Mouse (Mus musculus): Measurements from ENCODE around the gene S100pbp.
"Not testable (repeated sequence)": the region's sequence is repeated elsewhere in the genome, so short reads cannot be mapped to it uniquely, and the experiment has no call there.

Gene S100pbp

GRCm38 (mm10) chr4:129221097-129222010 lies 31.8 kb upstream of the S100pbp start:
- peak; percentile 68 for DNase-seq (ENCODE audit: low read depth, low spot score)

DNA sequence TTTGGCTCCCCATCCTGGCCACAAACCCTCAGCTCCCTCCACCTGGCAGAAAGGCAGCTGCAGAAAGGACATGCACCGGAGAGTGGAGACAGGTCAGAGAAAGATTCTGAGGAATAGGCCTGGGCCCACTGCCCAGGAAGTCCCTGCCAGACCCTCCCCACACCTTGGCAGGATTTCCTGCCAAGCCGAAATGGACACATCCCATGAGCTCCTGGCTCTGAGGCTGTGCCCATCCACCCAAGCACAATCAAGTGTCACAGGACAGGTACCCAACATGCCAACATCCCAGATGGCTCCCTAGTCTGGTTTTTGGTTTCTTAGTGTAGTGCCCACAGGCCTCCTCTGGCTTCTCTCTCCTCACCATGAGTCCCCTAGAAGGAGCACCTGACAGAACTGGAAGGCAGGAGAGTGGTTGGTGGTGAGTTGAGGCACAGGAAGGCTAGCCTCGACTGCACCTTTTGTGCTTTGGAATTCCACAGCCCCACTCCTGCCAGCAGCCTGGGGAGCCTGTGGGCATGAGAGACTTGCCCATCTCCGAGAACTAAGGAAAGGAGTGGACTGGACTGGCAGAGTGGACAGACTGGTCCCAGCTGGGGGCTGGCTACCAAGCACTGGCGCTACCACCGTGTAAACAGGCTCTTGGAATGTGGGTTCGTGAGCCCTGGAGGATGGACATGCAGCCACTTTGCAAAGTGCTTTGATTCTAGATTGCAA lies 31.0 kb upstream of the S100pbp start:
- DNase-seq (ENCODE audit: low read depth, low spot score): no peak

- DNase-seq (ENCODE audit: low read depth, low spot score): no peak
Observed at GRCm38 (mm10) chr4:129219198-129219597, 29.7 kb upstream of the S100pbp start.

GRCm38 (mm10) chr4:129218569-129219175 lies 29.1 kb upstream of the S100pbp start:
- no peak for DNase-seq (ENCODE audit: low read depth, low spot score)

DNA sequence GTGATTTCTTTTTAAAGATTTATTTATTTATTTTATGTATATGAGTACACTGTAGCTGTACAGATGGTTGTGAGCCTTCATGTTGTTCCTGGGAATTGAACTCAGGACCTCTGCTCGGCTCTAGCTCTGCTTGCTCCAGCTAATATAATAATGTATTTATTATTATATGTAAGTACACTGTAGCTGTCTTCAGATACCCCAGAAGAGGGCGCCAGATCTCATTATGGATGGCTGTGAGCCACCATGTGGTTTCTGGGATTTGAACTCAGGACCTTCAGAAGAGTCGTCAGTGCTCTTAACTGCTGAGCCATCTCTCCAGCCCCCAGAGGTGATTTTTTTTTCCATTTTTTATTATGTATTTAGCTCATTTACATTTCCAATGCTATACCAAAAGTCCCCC lies 23.0 kb upstream of the S100pbp start:
- DNase-seq (ENCODE audit: low read depth, low spot score): not testable (repeated sequence)

DNA sequence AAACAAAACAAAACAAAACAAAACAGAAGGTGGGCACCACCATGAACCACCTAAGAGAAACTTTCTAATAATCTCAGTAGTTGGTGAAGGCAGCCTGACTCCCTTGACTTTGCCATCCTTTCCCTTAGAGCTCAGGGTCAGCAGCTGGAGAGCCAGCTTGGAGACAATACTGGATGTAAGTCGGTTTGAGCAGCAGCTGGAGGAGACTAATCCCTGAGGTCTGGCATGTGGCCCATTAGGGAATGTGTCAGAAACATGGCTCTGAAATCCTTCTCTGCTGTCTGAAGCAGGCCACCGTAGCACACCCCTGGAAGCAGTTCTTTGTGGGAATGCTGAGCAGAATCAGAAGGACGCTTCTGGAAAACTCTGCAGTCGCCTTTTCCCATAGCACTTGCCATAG lies 21.9 kb upstream of the S100pbp start:
- no peak for DNase-seq (ENCODE audit: low read depth, low spot score)

GRCm38 (mm10) chr4:129209504-129209903 lies 20.0 kb upstream of the S100pbp start:
- DNase-seq (ENCODE audit: low read depth, low spot score): peak; percentile 70

DNA sequence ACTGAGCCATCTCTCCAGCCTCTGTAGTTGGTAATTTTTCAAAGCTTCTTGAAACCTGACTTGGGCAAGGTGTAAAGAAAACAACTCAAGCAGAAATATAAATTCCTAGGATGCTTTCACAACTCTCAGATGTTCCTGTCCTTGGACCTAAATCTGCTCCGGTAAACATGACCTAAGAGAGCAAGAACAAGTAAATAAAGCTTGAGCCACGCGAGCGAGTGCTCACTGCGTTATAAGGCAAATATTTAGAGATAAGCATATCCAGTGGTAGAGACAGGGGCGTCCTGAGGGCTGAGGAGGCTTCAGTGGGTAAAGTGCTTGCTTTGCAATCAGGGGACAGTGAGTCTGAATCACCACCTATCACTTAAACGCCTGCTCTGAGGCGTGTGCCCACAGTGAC lies 17.3 kb upstream of the S100pbp start:
- no peak for DNase-seq (ENCODE audit: low read depth, low spot score)

GRCm38 (mm10) chr4:129204655-129205054 lies 15.1 kb upstream of the S100pbp start:
- DNase-seq (ENCODE audit: low read depth, low spot score): no peak

DNA sequence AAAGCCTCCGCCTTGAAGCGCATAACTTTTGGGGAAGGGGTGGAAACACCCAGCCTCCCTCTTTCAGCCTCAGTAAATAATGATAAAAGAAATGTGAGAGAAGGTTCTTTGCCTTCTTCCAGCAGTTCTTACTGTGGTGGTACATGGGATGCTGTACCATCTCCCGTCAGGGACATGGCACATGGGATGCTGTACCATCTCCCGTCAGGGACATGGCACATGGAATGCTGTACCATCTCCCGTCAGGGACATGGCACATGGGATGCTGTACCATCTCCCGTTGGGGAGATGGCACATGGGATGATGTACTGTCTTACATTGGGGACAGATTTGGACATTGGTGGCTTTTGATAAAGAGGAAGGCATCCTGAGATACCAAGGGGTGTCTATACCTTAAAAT lies 8.0 kb upstream of the S100pbp start:
- DNase-seq (ENCODE audit: low read depth, low spot score): no peak

DNA sequence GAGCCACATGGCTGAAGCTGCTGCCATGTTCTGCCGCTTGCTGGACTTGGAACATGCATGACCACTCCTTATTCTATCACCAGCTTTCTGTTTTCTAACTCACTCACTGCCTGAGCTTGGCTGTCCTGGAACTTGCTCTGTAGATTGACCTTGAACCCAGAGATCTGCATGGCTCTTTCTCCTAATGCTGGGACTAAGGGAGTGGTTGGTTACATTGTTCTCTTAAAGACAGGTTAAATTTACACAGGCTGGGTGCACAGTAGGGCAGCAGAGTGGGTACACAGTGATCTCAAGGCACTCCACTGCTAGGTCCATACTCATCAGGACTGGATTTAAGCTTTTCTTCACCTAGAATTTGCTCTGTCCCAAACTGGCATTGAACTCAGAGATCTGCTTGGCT lies 4.8 kb upstream of the S100pbp start:
- DNase-seq (ENCODE audit: low read depth, low spot score): peak; percentile 68

GRCm38 (mm10) chr4:129191691-129192090 lies 2.2 kb upstream of the S100pbp start:
- DNase-seq (ENCODE audit: low read depth, low spot score): no peak

DNA sequence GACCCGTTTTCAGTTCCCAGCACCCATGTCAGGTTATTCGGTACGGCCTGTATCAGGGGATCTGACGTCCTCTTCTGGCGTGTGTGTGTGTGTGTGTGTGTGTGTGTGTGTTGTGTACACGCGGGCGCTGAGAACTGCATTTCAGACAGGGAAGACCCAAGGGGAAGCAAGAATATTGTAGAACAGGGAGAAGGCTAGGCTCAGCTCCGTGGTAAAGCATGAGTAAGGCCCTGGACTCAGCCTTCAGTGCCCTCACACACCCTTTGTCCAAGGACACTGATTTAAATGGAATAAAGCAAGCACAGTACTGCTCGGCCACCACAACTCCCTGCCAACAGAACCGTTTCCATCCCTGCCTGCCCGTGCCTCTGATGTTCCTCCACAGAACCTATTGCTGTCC lies 1.0 kb upstream of the S100pbp start:
- no peak for DNase-seq (ENCODE audit: low read depth, low spot score)

- DNase-seq (ENCODE audit: low read depth, low spot score): peak; percentile 85
Observed at GRCm38 (mm10) chr4:129188803-129189541, 555 bp downstream of the S100pbp start.

GRCm38 (mm10) chr4:129188041-129188659 lies 1.4 kb downstream of the S100pbp start:
- DNase-seq (ENCODE audit: low read depth, low spot score): no peak

GRCm38 (mm10) chr4:129179560-129179959 lies 10.0 kb downstream of the S100pbp start:
- DNase-seq (ENCODE audit: low read depth, low spot score): no peak

- DNase-seq (ENCODE audit: low read depth, low spot score): peak; percentile 38
Observed at GRCm38 (mm10) chr4:129172529-129172928, 17.0 kb downstream of the S100pbp start.

GRCm38 (mm10) chr4:129161581-129162255 lies 27.8 kb downstream of the S100pbp start:
- DNase-seq (ENCODE audit: low read depth, low spot score): peak; percentile 90

- DNase-seq (ENCODE audit: low read depth, low spot score): no peak
Observed at GRCm38 (mm10) chr4:129161076-129161475, 28.5 kb downstream of the S100pbp start.

DNA sequence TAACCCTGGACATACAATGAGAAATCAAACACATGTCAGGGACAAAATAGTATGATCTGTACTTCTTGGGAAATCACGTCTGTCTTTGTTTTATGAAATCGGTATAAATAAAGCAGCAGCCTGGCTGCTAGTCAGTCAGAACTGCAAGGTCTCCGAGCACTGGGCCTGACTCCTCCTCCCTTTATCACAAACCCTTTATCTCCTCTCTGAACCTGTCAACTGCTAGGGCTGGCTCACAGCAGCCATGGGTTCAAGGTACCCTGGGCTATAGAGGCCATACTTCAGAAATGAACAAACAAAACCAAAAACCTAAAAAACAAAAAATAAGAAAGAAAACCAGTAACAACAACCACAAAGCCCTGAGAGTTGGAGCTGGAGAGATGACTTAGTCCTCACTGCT lies 31.0 kb downstream of the S100pbp start:
- no peak for DNase-seq (ENCODE audit: low read depth, low spot score)

DNA sequence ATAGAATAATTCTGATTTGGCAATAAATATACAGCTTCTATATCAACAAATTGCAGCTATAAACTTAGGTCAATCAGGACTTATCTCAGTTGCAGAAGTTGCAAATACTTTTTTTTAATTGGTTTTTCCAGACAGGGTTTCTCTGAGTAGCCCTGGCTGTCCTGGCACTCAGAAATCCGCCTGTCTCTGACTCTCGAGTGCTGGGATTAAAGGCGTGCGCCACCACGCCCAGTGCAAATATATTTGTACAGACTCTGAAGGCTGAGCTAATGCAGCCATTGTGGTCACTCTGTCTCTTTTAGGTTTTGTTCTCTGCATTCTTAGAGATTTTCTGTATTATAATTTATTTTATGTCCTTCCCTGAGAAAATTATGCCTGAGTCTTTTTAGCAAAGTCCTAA lies 32.0 kb downstream of the S100pbp start:
- DNase-seq (ENCODE audit: low read depth, low spot score): no peak
